Mouse (Mus musculus) heart, adult 2 months (tissue): Measurements from ENCODE around the gene Dmkn. TPM values are rescaled to one million over a fixed set of nuclear protein-coding genes. Genes with fewer than 3 reads are reported as not detected.
"Not testable (repeated sequence)": the region's sequence is repeated elsewhere in the genome, so short reads cannot be mapped to it uniquely, and the experiment has no call there.

Experiments used
- DNase-seq, 2 experiments: peaks; one replicate each; pipeline ENCODE4 v3.0.0; 2021
- H3K27ac ChIP-seq: fragments of 200-600 bp; 2 replicates; pipeline ENCODE4 v1.8.1; 2022
- H3K27me3 ChIP-seq: fragments of 200-500 bp; 2 replicates; pipeline ENCODE4 v1.6.1; 2012; ENCODE audit warnings: mild to moderate bottlenecking, low read length, inconsistent platforms, mixed read lengths; ENCODE audit not compliant: control insufficient read depth, insufficient read depth
- H3K36me3 ChIP-seq: fragments of 200-500 bp; 2 replicates; pipeline ENCODE4 v1.6.1; 2012; ENCODE audit warnings: low read length, inconsistent platforms; ENCODE audit not compliant: control insufficient read depth, insufficient read depth
- H3K4me1 ChIP-seq: fragments of 200-500 bp; 2 replicates; pipeline ENCODE4 v1.6.1; 2011; ENCODE audit warnings: low read length; ENCODE audit not compliant: control insufficient read depth, insufficient read depth
- H3K4me3 ChIP-seq: fragments of 200-600 bp; 2 replicates; pipeline ENCODE4 v1.8.1; 2022
- H3K79me2 ChIP-seq: fragments of 200-500 bp; replicated peaks from 2 replicates; pipeline ENCODE4 v1.6.1; 2012; ENCODE audit warnings: mild to moderate bottlenecking, inconsistent platforms, low read length, moderate library complexity, mixed read lengths; ENCODE audit not compliant: control insufficient read depth, insufficient read depth
- H3K9ac ChIP-seq: fragments of 200-500 bp; 2 replicates; pipeline ENCODE4 v1.6.1; 2012; ENCODE audit warnings: low read depth, mild to moderate bottlenecking, control low read depth, inconsistent platforms, low read length, mixed read lengths
- CTCF ChIP-seq: fragments of 200-600 bp; IDR thresholded peaks from 2 replicates; pipeline ENCODE4 v1.8.1; 2022; ENCODE audit warnings: antibody characterized with exemption, mild to moderate bottlenecking, moderate library complexity
- EP300 ChIP-seq: fragments of 200-500 bp; IDR thresholded peaks from 2 replicates; pipeline ENCODE4 v1.6.1; 2011; ENCODE audit warnings: low read depth, low read length, control low read depth; ENCODE audit not compliant: insufficient read depth
- POLR2A ChIP-seq: fragments of 200-500 bp; IDR thresholded peaks from 2 replicates; pipeline ENCODE4 v1.6.1; 2011; ENCODE audit warnings: mild to moderate bottlenecking, low read depth, low read length, control low read depth; ENCODE audit not compliant: insufficient read depth
- WGBS: fragments of 180-500 bp; shearing (Covaris S2); methylation state at CpG from one replicate; pipeline ENCODE4 v1.1.7; 2018; 5-methylcytosine and 5-hydroxymethylcytosine counted together
- intact Hi-C: fragments of 180-260 bp; cut with DNase I; formaldehyde crosslinking; loops from one replicate; pipeline ENCODE4 v1.15.1; 2025
- polyA plus RNA-seq: library from polyadenylated mRNA; depleted of rRNA; stranded (reverse); fragments of >200 nt; gene quantifications from 2 replicates; pipeline ENCODE4 v1.2.3, GENCODE M21; 2012
- total RNA-seq, 2 experiments: library from RNA; stranded (reverse); gene quantifications; 2 replicates each; pipeline ENCODE4 v1.2.3; 2021

Dmkn gene
- total and polyA plus RNA-seq, 3 experiments = 0.84 to 7.2 (median 1.6) TPM

DNA sequence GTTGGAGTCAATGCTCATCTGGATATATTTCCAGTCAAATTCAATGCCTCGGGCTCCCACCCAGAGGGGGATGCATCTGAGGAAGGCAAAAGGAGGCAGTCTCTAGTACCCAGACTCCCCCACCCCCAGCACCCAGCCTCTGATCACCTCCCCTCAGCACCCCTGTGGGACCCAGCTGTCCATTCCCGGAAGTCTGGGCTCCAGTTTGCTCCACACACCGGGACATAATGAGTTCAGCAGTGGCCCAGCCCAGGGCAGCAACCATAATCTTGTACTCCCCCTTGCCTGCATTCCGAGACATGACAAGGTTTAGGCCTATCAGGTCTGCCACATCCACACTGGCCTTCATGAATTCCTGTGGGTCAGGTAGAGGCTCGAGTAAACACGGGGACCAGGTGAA is 35.3 kb upstream of the Dmkn start:
- no peak overlapping the region for H3K9ac ChIP-seq
- intact Hi-C loops = loop anchor here (5.0 kb wide), 1 partner anchor 76 kb away; the partner anchor contains the start of gene Rbm42
- no peak for DNase-seq
- TF ChIP-seq POLR2A (no peak), CTCF (no peak), EP300 (no peak)
- peak overlapping the region; percentile 86; the same call in 1 of the 2 replicates for H3K4me3 ChIP-seq
- H3K27me3 ChIP-seq = no peaks in the 10 kb centered on the region
- H3K36me3 ChIP-seq = no peaks in the 10 kb centered on the region; the same call in 1 of the 2 replicates
- H3K27ac ChIP-seq = peak overlapping the region; percentile 93
- H3K79me2 ChIP-seq = no peaks in the 10 kb centered on the region
- WGBS = 83% methylated on average over 6 of the region's 6 CpGs
- H3K4me1 ChIP-seq = peaks cover 5% of the 10 kb centered on the region

GRCm38 (mm10) chr7:30728739-30729395 is 34.7 kb upstream of the Dmkn start:
- H3K79me2 ChIP-seq = no peaks in the 10 kb centered on the region
- H3K4me3 ChIP-seq = peak overlapping the region; percentile 86
- H3K4me1 ChIP-seq = peaks cover 5% of the 10 kb centered on the region
- 5% methylated on average over 26 of the region's 26 CpGs for WGBS
- no peaks in the 10 kb centered on the region for H3K27me3 ChIP-seq
- peak overlapping the region; percentile 93 for H3K27ac ChIP-seq
- peak overlapping the region; percentile 92 for H3K9ac ChIP-seq
- H3K36me3 ChIP-seq = no peaks in the 10 kb centered on the region; the same call in 1 of the 2 replicates
- DNase-seq = no peak
- intact Hi-C loops = loop anchor here (1.0 to 5.0 kb wide), 2 partner anchors 64 to 77 kb away; partner anchors contain the start of gene Rbm42
- TF ChIP-seq EP300 = no peak
- TF ChIP-seq CTCF = no peak
- TF ChIP-seq POLR2A = no peak

- H3K79me2 ChIP-seq = no peaks in the 10 kb centered on the region
- peak; percentile 96 to 99 for DNase-seq
- no peaks in the 10 kb centered on the region; the same call in 1 of the 2 replicates for H3K36me3 ChIP-seq
- under 1% methylated on average over 60 of the region's 60 CpGs for WGBS
- peak within 1 kb of the TSS; percentile 92 for H3K9ac ChIP-seq
- intact Hi-C loops = loop anchor here (1.0 to 5.0 kb wide), 2 partner anchors 64 to 77 kb away; partner anchors contain the start of gene Rbm42
- H3K27ac ChIP-seq = peak within 1 kb of the TSS; percentile 93
- H3K4me3 ChIP-seq = peak within 1 kb of the TSS; percentile 86
- peaks cover 5% of the 10 kb centered on the region for H3K4me1 ChIP-seq
- TF ChIP-seq POLR2A (peak; percentile 86), EP300 (peak; percentile 78; the same call in 1 of the 2 replicates), CTCF (peak; percentile 55)
- H3K27me3 ChIP-seq = no peaks in the 10 kb centered on the region
Observed at GRCm38 (mm10) chr7:30729396-30730063, 34.0 kb upstream of the Dmkn start, which contains the start of gene Tmem147. Tmem147 (minus strand) TSS chr7:30729540.

DNA sequence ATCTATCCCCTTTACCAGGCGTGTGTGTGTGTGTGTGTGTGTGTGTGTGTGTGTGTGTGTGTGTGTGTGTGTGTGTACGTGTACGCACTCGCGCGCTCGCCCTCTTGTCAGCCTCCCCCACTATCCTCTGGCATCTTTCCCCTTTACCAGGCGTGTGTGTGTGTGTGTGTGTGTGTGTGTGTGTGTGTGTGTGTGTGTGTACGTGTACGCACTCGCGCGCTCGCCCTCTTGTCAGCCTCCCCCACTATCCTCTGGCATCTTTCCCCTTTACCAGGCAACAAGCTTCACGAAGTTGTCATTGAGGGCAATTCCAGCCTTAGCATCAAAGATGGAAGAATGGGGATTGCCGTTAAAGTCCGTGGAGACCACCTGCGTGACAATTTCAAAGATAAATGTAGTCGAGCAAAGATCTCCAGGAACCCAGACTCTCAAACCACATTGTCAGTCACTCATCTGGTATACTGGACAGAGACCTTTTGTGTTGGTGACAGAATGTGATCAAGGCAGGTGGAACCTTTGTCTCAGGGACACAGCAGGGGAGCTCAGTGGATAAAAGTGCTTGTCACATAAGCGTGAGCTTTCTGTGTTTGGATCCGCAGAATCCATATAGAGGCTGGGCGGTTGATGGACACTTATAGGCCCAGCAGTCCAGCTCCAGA is 33.4 kb upstream of the Dmkn start:
- 19% methylated on average over 17 of the region's 22 CpGs for WGBS
- H3K4me1 ChIP-seq, H3K79me2 ChIP-seq, DNase-seq, H3K36me3 ChIP-seq, H3K27me3 ChIP-seq, intact Hi-C loops: not testable (repeated sequence)
- peak overlapping the region; percentile 15; the same call in 1 of the 2 replicates for H3K27ac ChIP-seq
- peak overlapping the region; percentile 67 for H3K9ac ChIP-seq
- peak overlapping the region; percentile 28; the same call in 1 of the 2 replicates for H3K4me3 ChIP-seq

- WGBS = 85% methylated on average over 3 of the region's 3 CpGs
- intact Hi-C loops = no loop called here
- TF ChIP-seq CTCF (no peak), POLR2A (no peak), EP300 (no peak)
Observed at GRCm38 (mm10) chr7:30736211-30736610, 27.3 kb upstream of the Dmkn start.

GRCm38 (mm10) chr7:30742570-30742969 is 21.0 kb upstream of the Dmkn start:
- H3K36me3 ChIP-seq, H3K9ac ChIP-seq, H3K4me3 ChIP-seq, DNase-seq, H3K27ac ChIP-seq, H3K4me1 ChIP-seq, H3K79me2 ChIP-seq, H3K27me3 ChIP-seq, intact Hi-C loops: not testable (repeated sequence)
- WGBS = 70% methylated on average over 2 of the region's 2 CpGs

More at GRCm38 (mm10) chr7:30736211-30736610, 27.3 kb upstream of the Dmkn start:
- no peak for DNase-seq
- no peaks in the 10 kb centered on the region for H3K36me3 ChIP-seq
- no peaks in the 10 kb centered on the region for H3K79me2 ChIP-seq
- no peaks in the 10 kb centered on the region for H3K4me1 ChIP-seq
- H3K4me3 ChIP-seq = no peak overlapping the region
- H3K27ac ChIP-seq = no peak overlapping the region
- no peaks in the 10 kb centered on the region for H3K27me3 ChIP-seq
- H3K9ac ChIP-seq = no peak overlapping the region

- H3K4me3 ChIP-seq, H3K27me3 ChIP-seq, DNase-seq, H3K4me1 ChIP-seq, H3K9ac ChIP-seq, intact Hi-C loops, H3K36me3 ChIP-seq, H3K79me2 ChIP-seq, H3K27ac ChIP-seq: not testable (repeated sequence)
- 71% methylated on average over 1 of the region's 4 CpGs for WGBS
Observed at GRCm38 (mm10) chr7:30743617-30744016, 19.9 kb upstream of the Dmkn start, which contains the start of gene Gapdhs. Gapdhs (minus strand) TSS chr7:30743681.
